Mouse (Mus musculus) lung, adult 2 months (tissue): Measurements from ENCODE around the gene Clic4.

ENCODE experiments used
- CTCF ChIP-seq: fragments of 200-500 bp; IDR thresholded peaks from 2 replicates; pipeline ENCODE4 v1.5.1; 2011; ENCODE audit warnings: mild to moderate bottlenecking, low read length, control low read depth; ENCODE audit not compliant: insufficient read depth
- POLR2A ChIP-seq: fragments of 200-500 bp; IDR thresholded peaks from 2 replicates; pipeline ENCODE4 v1.6.1; 2011; ENCODE audit warnings: low read depth, mild to moderate bottlenecking, control low read depth, low read length, borderline replicate concordance; ENCODE audit errors: extremely low read depth

- TF ChIP-seq CTCF (no peak), POLR2A (no peak)
Measured at GRCm38 (mm10) chr4:135231543-135231942, 41.1 kb downstream of the Clic4 start.
